Mouse (Mus musculus): ENCODE results near the gene Hoxc11.

GRCm38 (mm10) chr15:102959663-102960191, 5.5 kb downstream of the Hoxc11 start:
- TF ChIP-seq CTCF (IDR thresholded peaks at IDR 0.05; ENCODE audit: low read depth) (no peak), EP300 (IDR thresholded peaks at IDR 0.05; ENCODE audit: low read depth) (no peak)
